Mouse (Mus musculus) MEL (cell line): ENCODE results near the gene Mettl7b. TPM values are rescaled to one million over a fixed set of nuclear protein-coding genes. Genes with fewer than 3 reads are reported as not detected.

Source experiments
- DNase-seq: peaks from one replicate; pipeline ENCODE4 v3.0.0; 2011; ENCODE audit warnings: low read depth, low spot score
- H3K27ac ChIP-seq: 2 replicates; pipeline ENCODE4 v1.5.1; 2012; ENCODE audit warnings: low read depth, mild to moderate bottlenecking, control low read depth, low read length, moderate library complexity; ENCODE audit not compliant: control insufficient read depth
- H3K27me3 ChIP-seq, 2 experiments: fragments of 150-350 bp in 1 of 2; sonication (generic) in 1 of 2; 2 replicates each; pipeline ENCODE4 v1.6.1; 2012; ENCODE audit warnings: low read length in 2 of 2, mild to moderate bottlenecking in 2 of 2, improper control_type of control experiment in 1 of 2, moderate library complexity in 1 of 2; ENCODE audit not compliant: insufficient read depth in 2 of 2, control insufficient read depth in 1 of 2
- H3K36me3 ChIP-seq, 2 experiments: 2 replicates each; pipeline ENCODE4 v1.6.1; 2012 to 2014; ENCODE audit warnings: low read length in 2 of 2, improper control_type of control experiment in 1 of 2, inconsistent platforms in 1 of 2, mild to moderate bottlenecking in 1 of 2; ENCODE audit not compliant: insufficient read depth in 2 of 2, control insufficient read depth in 1 of 2
- H3K4me1 ChIP-seq, 2 experiments: fragments of 150-350 bp in 1 of 2; sonication (generic) in 1 of 2; 2 replicates each; pipeline ENCODE4 v1.6.1; 2012; ENCODE audit warnings: low read length in 2 of 2, improper control_type of control experiment in 1 of 2, mild to moderate bottlenecking in 1 of 2; ENCODE audit not compliant: insufficient read depth in 2 of 2, control insufficient read depth in 1 of 2
- H3K4me3 ChIP-seq, 2 experiments: fragments of 150-350 bp in 1 of 2; sonication (generic) in 1 of 2; 2 replicates each; pipeline ENCODE4 v1.5.1; 2012; ENCODE audit warnings: low read depth in 2 of 2, low read length in 2 of 2, mild to moderate bottlenecking in 2 of 2, moderate library complexity in 2 of 2, control low read depth in 1 of 2, improper control_type of control experiment in 1 of 2; ENCODE audit not compliant: control insufficient read depth in 1 of 2, insufficient read depth in 1 of 2
- H3K79me2 ChIP-seq: 2 replicates; pipeline ENCODE4 v1.6.1; 2012; ENCODE audit warnings: mild to moderate bottlenecking, low read length, moderate library complexity; ENCODE audit not compliant: control insufficient read depth, poor library complexity, insufficient read depth
- H3K9ac ChIP-seq: 2 replicates; pipeline ENCODE4 v1.6.1; 2012; ENCODE audit warnings: low read depth, mild to moderate bottlenecking, control low read depth, low read length, moderate library complexity; ENCODE audit not compliant: control insufficient read depth, poor library complexity, severe bottlenecking
- H3K9me3 ChIP-seq: fragments of 150-350 bp; sonication (generic); replicated peaks from 2 replicates; pipeline ENCODE4 v1.6.1; 2012; ENCODE audit warnings: mild to moderate bottlenecking, low read length, improper control_type of control experiment, moderate library complexity; ENCODE audit not compliant: insufficient read depth
- CTCF ChIP-seq, 3 experiments: IDR thresholded peaks in 2 of 3; conservative IDR thresholded peaks in 1 of 3; 2 replicates each; pipeline ENCODE4 v1.5.1; 2011 to 2012; ENCODE audit warnings: low read length in 3 of 3, low read depth in 2 of 3, mild to moderate bottlenecking in 2 of 3, improper control_type of control experiment in 1 of 3, inconsistent platforms in 1 of 3, mixed read lengths in 1 of 3, moderate library complexity in 1 of 3; ENCODE audit not compliant: control insufficient read depth in 1 of 3, insufficient read depth in 1 of 3, poor library complexity in 1 of 3, severe bottlenecking in 1 of 3
- E2F4 ChIP-seq: IDR thresholded peaks from 2 replicates; pipeline ENCODE4 v1.6.1; 2011; ENCODE audit warnings: low read depth, low read length, improper control_type of control experiment, borderline replicate concordance
- ELF1 ChIP-seq: IDR thresholded peaks from 2 replicates; pipeline ENCODE4 v1.6.1; 2014; ENCODE audit warnings: low read depth, mild to moderate bottlenecking, inconsistent platforms, low read length, improper control_type of control experiment, moderate library complexity
- ETS1 ChIP-seq: IDR thresholded peaks from 2 replicates; pipeline ENCODE4 v1.6.1; 2012; ENCODE audit warnings: low read depth, mild to moderate bottlenecking, inconsistent platforms, low read length, improper control_type of control experiment, moderate library complexity
- GABPA ChIP-seq: IDR thresholded peaks from 2 replicates; pipeline ENCODE4 v1.6.1; 2012; ENCODE audit warnings: low read depth, mild to moderate bottlenecking, inconsistent platforms, low read length, improper control_type of control experiment, moderate library complexity
- GATA1 ChIP-seq: IDR thresholded peaks from 2 replicates; pipeline ENCODE4 v1.6.1; 2011; ENCODE audit warnings: low read depth, low read length, improper control_type of control experiment
- JUND ChIP-seq: IDR thresholded peaks from 2 replicates; pipeline ENCODE4 v1.6.1; 2011; ENCODE audit warnings: low read depth, mild to moderate bottlenecking, improper control_type of control experiment, low read length
- KAT2A ChIP-seq: conservative IDR thresholded peaks from 2 replicates; pipeline ENCODE4 v1.6.1; 2012; ENCODE audit warnings: low read depth, low read length, improper control_type of control experiment, inconsistent platforms
- MAZ ChIP-seq: IDR thresholded peaks from 2 replicates; pipeline ENCODE4 v1.6.1; 2012; ENCODE audit warnings: low read depth, mild to moderate bottlenecking, inconsistent platforms, low read length, improper control_type of control experiment
- MEF2A ChIP-seq: IDR thresholded peaks from 2 replicates; pipeline ENCODE4 v1.6.1; 2014; ENCODE audit warnings: low read depth, mild to moderate bottlenecking, inconsistent platforms, low read length, improper control_type of control experiment; ENCODE audit not compliant: poor library complexity, insufficient replicate concordance, severe bottlenecking; ENCODE audit errors: extremely low read depth
- MXI1 ChIP-seq: IDR thresholded peaks from 2 replicates; pipeline ENCODE4 v1.6.1; 2011; ENCODE audit warnings: mild to moderate bottlenecking, low read depth, low read length, improper control_type of control experiment
- MYB ChIP-seq: IDR thresholded peaks from 2 replicates; pipeline ENCODE4 v1.6.1; 2011; ENCODE audit warnings: mild to moderate bottlenecking, low read depth, low read length, improper control_type of control experiment
- MYC ChIP-seq: IDR thresholded peaks from 2 replicates; pipeline ENCODE4 v1.6.1; 2011; ENCODE audit warnings: low read depth, mild to moderate bottlenecking, low read length, improper control_type of control experiment, moderate library complexity
- NELFE ChIP-seq: IDR thresholded peaks from 2 replicates; pipeline ENCODE4 v1.6.1; 2011; ENCODE audit warnings: low read depth, low read length, improper control_type of control experiment
- NRF1 ChIP-seq: IDR thresholded peaks from 2 replicates; pipeline ENCODE4 v1.6.1; 2014; ENCODE audit warnings: low read depth, mild to moderate bottlenecking, inconsistent platforms, low read length, improper control_type of control experiment, moderate library complexity; ENCODE audit not compliant: poor library complexity, insufficient read depth, severe bottlenecking
- POLR2A ChIP-seq, 2 experiments: IDR thresholded peaks; 2 replicates each; pipeline ENCODE4 v1.6.1; 2011 to 2012; ENCODE audit warnings: low read length in 2 of 2, mild to moderate bottlenecking in 2 of 2, control low read depth in 1 of 2, improper control_type of control experiment in 1 of 2, low read depth in 1 of 2, moderate library complexity in 1 of 2; ENCODE audit not compliant: control insufficient read depth in 1 of 2, insufficient read depth in 1 of 2, poor library complexity in 1 of 2
- RCOR1 ChIP-seq: IDR thresholded peaks from 2 replicates; pipeline ENCODE4 v1.6.1; 2012; ENCODE audit warnings: low read depth, mild to moderate bottlenecking, inconsistent platforms, low read length, improper control_type of control experiment
- SIN3A ChIP-seq: IDR thresholded peaks from 2 replicates; pipeline ENCODE4 v1.6.1; 2012; ENCODE audit warnings: low read length, improper control_type of control experiment, inconsistent platforms
- TAL1 ChIP-seq: IDR thresholded peaks from 2 replicates; pipeline ENCODE4 v1.6.1; 2012; ENCODE audit warnings: mild to moderate bottlenecking, inconsistent platforms, low read length, moderate library complexity, mixed read lengths
- TBP ChIP-seq: IDR thresholded peaks from 2 replicates; pipeline ENCODE4 v1.8.0; 2011; ENCODE audit warnings: low read depth, low read length, improper control_type of control experiment
- UBTF ChIP-seq: IDR thresholded peaks from 2 replicates; pipeline ENCODE4 v1.6.1; 2012; ENCODE audit warnings: low read depth, mild to moderate bottlenecking, inconsistent platforms, low read length, improper control_type of control experiment, moderate library complexity, borderline replicate concordance; ENCODE audit not compliant: insufficient read depth
- USF1 ChIP-seq: IDR thresholded peaks from 2 replicates; pipeline ENCODE4 v1.6.1; 2014; ENCODE audit warnings: low read depth, mild to moderate bottlenecking, inconsistent platforms, low read length, improper control_type of control experiment, moderate library complexity
- USF2 ChIP-seq, 2 experiments: IDR thresholded peaks; 2 replicates each; pipeline ENCODE4 v1.6.1; 2011 to 2012; ENCODE audit warnings: improper control_type of control experiment in 2 of 2, low read length in 2 of 2, borderline replicate concordance in 1 of 2, inconsistent platforms in 1 of 2, low read depth in 1 of 2, mild to moderate bottlenecking in 1 of 2; ENCODE audit not compliant: insufficient read depth in 1 of 2
- ZKSCAN1 ChIP-seq: IDR thresholded peaks from 2 replicates; pipeline ENCODE4 v1.6.1; 2012; ENCODE audit warnings: low read depth, mild to moderate bottlenecking, inconsistent platforms, low read length, improper control_type of control experiment, moderate library complexity
- ZNF384 ChIP-seq: IDR thresholded peaks from 2 replicates; pipeline ENCODE4 v1.6.1; 2012; ENCODE audit warnings: low read depth, mild to moderate bottlenecking, inconsistent platforms, low read length, improper control_type of control experiment
- polyA plus RNA-seq, 2 experiments: library from polyadenylated mRNA; stranded (reverse) in 1 of 2; unstranded in 1 of 2; fragments of >175 nt in 1 of 2; fragments of >200 nt in 1 of 2; gene quantifications; 2 replicates each; pipeline versions ENCODE4 v1.2.1 to v1.2.4; 2012; ENCODE audit warnings: low replicate concordance in 2 of 2, low read depth in 1 of 2; ENCODE audit not compliant: insufficient read length in 2 of 2, insufficient read depth in 1 of 2, missing spikeins in 1 of 2
- total RNA-seq: library from RNA; depleted of rRNA; stranded (reverse); fragments of 300-350 nt; gene quantifications from 2 replicates; pipeline ENCODE4 v1.2.3, GENCODE M21; 2012

Mettl7b gene
- total and polyA plus RNA-seq, 3 experiments = not detected

DNA sequence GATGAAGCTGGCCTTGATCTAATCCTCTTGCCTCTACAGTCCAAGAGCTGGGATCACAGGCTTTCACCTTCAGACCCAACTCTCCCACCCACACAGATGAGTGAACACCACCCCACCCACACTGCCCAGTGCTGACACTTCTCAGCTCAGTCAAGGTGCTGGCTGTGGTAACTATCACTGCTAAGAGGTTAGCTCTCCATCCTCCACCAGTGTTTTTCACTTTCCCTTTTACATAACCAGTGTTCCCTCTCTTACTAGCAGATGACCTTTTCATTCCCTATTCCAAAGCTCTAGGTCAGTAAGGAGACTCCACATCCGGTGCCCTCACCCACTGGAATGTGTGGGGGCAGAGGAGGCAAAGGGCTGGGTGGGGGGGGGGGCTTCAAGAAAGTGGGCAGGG, 39.5 kb downstream of the Mettl7b start:
- DNase-seq = no peak
- Histone ChIP-seq H3K4me3 (no peak overlapping the region), H3K36me3 (peaks cover 0 to 2% of the 10 kb centered on the region in 2 experiments; a peak in 1 of 4 replicates), H3K79me2 (peaks cover 3% of the 10 kb centered on the region; the same call in 1 of the 2 replicates), H3K27ac (no peak overlapping the region)
- TF ChIP-seq MEF2A = no peak
- TF ChIP-seq ZKSCAN1 = no peak
- TF ChIP-seq MYB = no peak
- TF ChIP-seq UBTF = no peak
- no peak for TF ChIP-seq E2F4
- TF ChIP-seq NELFE = no peak
- no peak for TF ChIP-seq USF2 (IDR thresholded peaks at IDR 0.05; ENCODE audit: borderline replicate concordance in 1 of 2, insufficient read depth in 1 of 2, low read depth in 1 of 2, low read length in 2 of 2)
- TF ChIP-seq ELF1 = no peak
- no peak for TF ChIP-seq CTCF (IDR thresholded peaks at IDR 0.05 in 2 of 3, conservative IDR thresholded peaks at IDR 0.05 in 1 of 3; ENCODE audit: control insufficient read depth in 1 of 3, insufficient read depth in 1 of 3, low read depth in 2 of 3, low read length in 3 of 3, poor library complexity in 1 of 3, severe bottlenecking in 1 of 3)
- TF ChIP-seq TAL1 = no peak
- no peak for TF ChIP-seq JUND
- no peak for TF ChIP-seq USF1
- TF ChIP-seq NRF1 = no peak
- no peak for TF ChIP-seq TBP
- no peak for TF ChIP-seq MXI1
- no peak for TF ChIP-seq ZNF384
- no peak for TF ChIP-seq ETS1
- TF ChIP-seq, all 39 proteins: peak for 0
- Histone ChIP-seq H3K9me3 (no peaks in the 10 kb centered on the region), H3K4me1 (peaks cover 0 to 20% of the 10 kb centered on the region in 2 experiments; a peak in 3 of 4 replicates), H3K9ac (no peak overlapping the region), H3K27me3 (no peaks in the 10 kb centered on the region)

DNA sequence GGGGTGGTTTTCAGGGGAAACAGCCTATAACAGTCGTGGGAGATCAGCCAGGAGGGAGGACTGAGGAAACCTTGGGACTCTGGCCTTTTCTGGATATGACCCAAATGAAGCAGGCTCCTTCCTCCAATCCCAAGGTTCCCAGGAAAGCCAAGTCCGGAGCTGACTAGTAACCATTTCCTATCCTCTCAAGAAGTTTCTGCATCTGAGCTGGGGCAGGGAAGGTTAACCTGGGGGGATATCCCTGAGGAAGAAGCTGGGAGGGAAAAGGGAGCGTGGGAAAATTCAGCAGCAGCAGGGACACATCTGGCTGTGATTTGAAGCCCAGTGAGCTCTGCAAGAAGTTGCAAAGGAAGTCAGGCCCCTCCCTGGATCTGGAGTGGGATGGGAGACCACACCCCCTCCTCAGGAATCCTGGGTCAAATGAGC, 40.0 kb downstream of the Mettl7b start:
- Histone ChIP-seq H3K79me2 (peaks cover 3% of the 10 kb centered on the region; the same call in 1 of the 2 replicates), H3K27me3 (no peaks in the 10 kb centered on the region), H3K27ac (no peak overlapping the region), H3K9me3 (no peaks in the 10 kb centered on the region), H3K4me3 (no peak overlapping the region), H3K9ac (no peak overlapping the region), H3K4me1 (peaks cover 0 to 20% of the 10 kb centered on the region in 2 experiments; a peak in 3 of 4 replicates), H3K36me3 (peaks cover 0 to 2% of the 10 kb centered on the region in 2 experiments; a peak in 1 of 4 replicates)
- DNase-seq = no peak
- TF ChIP-seq MEF2A (no peak), ZKSCAN1 (no peak), KAT2A (no peak), MAZ (no peak), CTCF (IDR thresholded peaks at IDR 0.05 in 2 of 3, conservative IDR thresholded peaks at IDR 0.05 in 1 of 3; ENCODE audit: control insufficient read depth in 1 of 3, insufficient read depth in 1 of 3, low read depth in 2 of 3, low read length in 3 of 3, poor library complexity in 1 of 3, severe bottlenecking in 1 of 3) (no peak), NRF1 (no peak), NELFE (no peak), RCOR1 (no peak), GABPA (no peak), POLR2A (IDR thresholded peaks at IDR 0.05; ENCODE audit: control insufficient read depth in 1 of 2, insufficient read depth in 1 of 2, low read depth in 1 of 2, low read length in 2 of 2, poor library complexity in 1 of 2) (no peak), MYC (no peak), JUND (no peak), GATA1 (no peak), USF2 (IDR thresholded peaks at IDR 0.05; ENCODE audit: borderline replicate concordance in 1 of 2, insufficient read depth in 1 of 2, low read depth in 1 of 2, low read length in 2 of 2) (no peak), SIN3A (no peak)
